Mouse (Mus musculus): ENCODE results near the gene Pdcd1lg2. TPM values are rescaled to one million over a fixed set of nuclear protein-coding genes. Genes with fewer than 3 reads are reported as not detected.

Pdcd1lg2 gene
- total RNA-seq, 1 experiment = not detected

- H3K36me3 ChIP-seq (ENCODE audit: control insufficient read depth, insufficient read depth, low read length, poor library complexity, severe bottlenecking) = no peaks in the 10 kb centered on the region
- H3K4me3 ChIP-seq (ENCODE audit: insufficient read depth in 1 of 2, low read depth in 1 of 2, low read length in 2 of 2, poor library complexity in 1 of 2, severe bottlenecking in 1 of 2) = no peak overlapping the region
- in situ Hi-C loops (cut with MboI; ENCODE audit: low sequenced_read_pairs in 2 of 2, unreplicated experiment in 2 of 2) = no loop called here
- no peak overlapping the region for H3K9ac ChIP-seq (ENCODE audit: insufficient read depth, low read depth, low read length, poor library complexity, severe bottlenecking)
- no peak overlapping the region for H3K27ac ChIP-seq (ENCODE audit: insufficient read depth, low read depth, low read length, poor library complexity, severe bottlenecking)
- H3K9me3 ChIP-seq (ENCODE audit: control insufficient read depth, insufficient read depth, low read depth, low read length) = no peaks in the 10 kb centered on the region
- no peak for DNase-seq (ENCODE audit: low read depth, low spot score)
- H3K4me1 ChIP-seq (ENCODE audit: control insufficient read depth in 2 of 2, insufficient read depth in 2 of 2, low read length in 2 of 2, poor library complexity in 1 of 2) = no peaks in the 10 kb centered on the region; a peak in 1 of 4 replicates
- no peak for TF ChIP-seq ZC3H11A (IDR thresholded peaks at IDR 0.05; ENCODE audit: borderline replicate concordance, low read depth, low read length)
- no peak for TF ChIP-seq MAFK (IDR thresholded peaks at IDR 0.05; ENCODE audit: insufficient read depth, low read depth, low read length)
- TF ChIP-seq CHD2 (IDR thresholded peaks at IDR 0.05; ENCODE audit: low read depth, low read length) = no peak
- TF ChIP-seq ZNF384 (IDR thresholded peaks at IDR 0.05; ENCODE audit: low read depth, low read length) = no peak
- no peak for TF ChIP-seq HCFC1 (IDR thresholded peaks at IDR 0.05; ENCODE audit: borderline replicate concordance, insufficient read depth, low read length)
Measured at GRCm38 (mm10) chr19:29384412-29384811, 26.3 kb upstream of the Pdcd1lg2 start.

DNA sequence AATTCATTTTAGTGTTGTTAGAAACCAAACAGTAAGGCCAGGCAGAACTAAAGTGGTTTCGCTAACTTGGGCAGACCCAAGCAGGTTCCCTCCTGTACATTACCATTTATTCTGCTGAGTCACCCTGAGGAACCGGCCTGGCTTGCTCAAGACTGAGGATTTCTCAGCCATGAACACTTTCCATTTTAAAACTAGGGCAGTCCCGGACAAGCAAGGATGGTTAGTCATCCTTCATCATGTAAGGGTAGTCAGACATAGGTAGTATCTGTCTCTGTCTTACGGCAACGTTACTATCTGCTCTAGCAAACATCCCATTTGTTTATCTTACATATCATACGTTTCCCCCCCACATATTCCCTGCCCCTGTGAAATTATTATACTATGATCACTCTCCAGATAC, 25.7 kb upstream of the Pdcd1lg2 start:
- DNase-seq (ENCODE audit: low read depth, low spot score) = no peak
- Histone ChIP-seq H3K27ac (ENCODE audit: insufficient read depth, low read depth, low read length, poor library complexity, severe bottlenecking) (no peak overlapping the region), H3K36me3 (ENCODE audit: control insufficient read depth, insufficient read depth, low read length, poor library complexity, severe bottlenecking) (no peaks in the 10 kb centered on the region), H3K9ac (ENCODE audit: insufficient read depth, low read depth, low read length, poor library complexity, severe bottlenecking) (no peak overlapping the region), H3K9me3 (ENCODE audit: control insufficient read depth, insufficient read depth, low read depth, low read length) (no peaks in the 10 kb centered on the region), H3K4me1 (ENCODE audit: control insufficient read depth in 2 of 2, insufficient read depth in 2 of 2, low read length in 2 of 2, poor library complexity in 1 of 2) (no peaks in the 10 kb centered on the region; a peak in 1 of 4 replicates), H3K4me3 (ENCODE audit: insufficient read depth in 1 of 2, low read depth in 1 of 2, low read length in 2 of 2, poor library complexity in 1 of 2, severe bottlenecking in 1 of 2) (no peak overlapping the region)
- TF ChIP-seq MAFK (IDR thresholded peaks at IDR 0.05; ENCODE audit: insufficient read depth, low read depth, low read length) = peak; percentile 77
- TF ChIP-seq CHD2 (IDR thresholded peaks at IDR 0.05; ENCODE audit: low read depth, low read length) = no peak
- TF ChIP-seq ZNF384 (IDR thresholded peaks at IDR 0.05; ENCODE audit: low read depth, low read length) = no peak
- in situ Hi-C loops (cut with MboI; ENCODE audit: low sequenced_read_pairs in 2 of 2, unreplicated experiment in 2 of 2) = no loop called here

DNA sequence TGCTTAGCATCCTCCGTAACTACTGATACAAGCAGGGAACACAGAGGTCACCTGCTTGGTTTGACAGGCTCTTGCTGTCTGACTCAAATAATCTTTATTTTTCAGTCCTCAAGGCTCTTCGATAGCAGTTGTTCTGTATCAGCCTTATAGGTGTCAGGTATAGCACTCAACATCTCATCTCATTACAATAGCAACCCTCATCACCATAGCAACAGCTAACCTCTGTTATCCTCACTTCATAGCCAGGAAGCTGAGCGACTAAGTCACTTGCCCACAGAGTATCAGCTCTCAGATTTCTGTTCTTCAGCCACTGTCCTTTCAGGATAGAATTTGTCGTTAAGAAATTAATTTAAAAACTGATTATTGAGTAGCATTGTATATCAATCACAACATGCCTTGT, 24.9 kb upstream of the Pdcd1lg2 start:
- H3K4me1 ChIP-seq (ENCODE audit: control insufficient read depth in 2 of 2, insufficient read depth in 2 of 2, low read length in 2 of 2, poor library complexity in 1 of 2) = no peaks in the 10 kb centered on the region; a peak in 1 of 4 replicates
- no peaks in the 10 kb centered on the region for H3K36me3 ChIP-seq (ENCODE audit: control insufficient read depth, insufficient read depth, low read length, poor library complexity, severe bottlenecking)
- H3K4me3 ChIP-seq (ENCODE audit: insufficient read depth in 1 of 2, low read depth in 1 of 2, low read length in 2 of 2, poor library complexity in 1 of 2, severe bottlenecking in 1 of 2) = no peak overlapping the region
- no peak overlapping the region for H3K9ac ChIP-seq (ENCODE audit: insufficient read depth, low read depth, low read length, poor library complexity, severe bottlenecking)
- no peaks in the 10 kb centered on the region for H3K9me3 ChIP-seq (ENCODE audit: control insufficient read depth, insufficient read depth, low read depth, low read length)
- DNase-seq (ENCODE audit: low read depth, low spot score) = no peak
- TF ChIP-seq ZNF384 (IDR thresholded peaks at IDR 0.05; ENCODE audit: low read depth, low read length) (no peak), MAFK (IDR thresholded peaks at IDR 0.05; ENCODE audit: insufficient read depth, low read depth, low read length) (no peak), HCFC1 (IDR thresholded peaks at IDR 0.05; ENCODE audit: borderline replicate concordance, insufficient read depth, low read length) (no peak), CHD2 (IDR thresholded peaks at IDR 0.05; ENCODE audit: low read depth, low read length) (no peak), ZC3H11A (IDR thresholded peaks at IDR 0.05; ENCODE audit: borderline replicate concordance, low read depth, low read length) (no peak)
- in situ Hi-C loops (cut with MboI; ENCODE audit: low sequenced_read_pairs in 2 of 2, unreplicated experiment in 2 of 2) = no loop called here
- H3K27ac ChIP-seq (ENCODE audit: insufficient read depth, low read depth, low read length, poor library complexity, severe bottlenecking) = no peak overlapping the region

GRCm38 (mm10) chr19:29388818-29389217, 21.9 kb upstream of the Pdcd1lg2 start:
- DNase-seq (ENCODE audit: low read depth, low spot score) = no peak
- H3K9ac ChIP-seq (ENCODE audit: insufficient read depth, low read depth, low read length, poor library complexity, severe bottlenecking) = no peak overlapping the region
- in situ Hi-C loops (cut with MboI; ENCODE audit: low sequenced_read_pairs in 2 of 2, unreplicated experiment in 2 of 2) = no loop called here
- no peak overlapping the region for H3K4me3 ChIP-seq (ENCODE audit: insufficient read depth in 1 of 2, low read depth in 1 of 2, low read length in 2 of 2, poor library complexity in 1 of 2, severe bottlenecking in 1 of 2)
- H3K27ac ChIP-seq (ENCODE audit: insufficient read depth, low read depth, low read length, poor library complexity, severe bottlenecking) = no peak overlapping the region
- H3K9me3 ChIP-seq (ENCODE audit: control insufficient read depth, insufficient read depth, low read depth, low read length) = no peaks in the 10 kb centered on the region
- no peaks in the 10 kb centered on the region; a peak in 1 of 4 replicates for H3K4me1 ChIP-seq (ENCODE audit: control insufficient read depth in 2 of 2, insufficient read depth in 2 of 2, low read length in 2 of 2, poor library complexity in 1 of 2)
- H3K36me3 ChIP-seq (ENCODE audit: control insufficient read depth, insufficient read depth, low read length, poor library complexity, severe bottlenecking) = no peaks in the 10 kb centered on the region
- TF ChIP-seq ZC3H11A (IDR thresholded peaks at IDR 0.05; ENCODE audit: borderline replicate concordance, low read depth, low read length) (no peak), ZNF384 (IDR thresholded peaks at IDR 0.05; ENCODE audit: low read depth, low read length) (no peak), HCFC1 (IDR thresholded peaks at IDR 0.05; ENCODE audit: borderline replicate concordance, insufficient read depth, low read length) (no peak), MAFK (IDR thresholded peaks at IDR 0.05; ENCODE audit: insufficient read depth, low read depth, low read length) (no peak), CHD2 (IDR thresholded peaks at IDR 0.05; ENCODE audit: low read depth, low read length) (no peak)

DNA sequence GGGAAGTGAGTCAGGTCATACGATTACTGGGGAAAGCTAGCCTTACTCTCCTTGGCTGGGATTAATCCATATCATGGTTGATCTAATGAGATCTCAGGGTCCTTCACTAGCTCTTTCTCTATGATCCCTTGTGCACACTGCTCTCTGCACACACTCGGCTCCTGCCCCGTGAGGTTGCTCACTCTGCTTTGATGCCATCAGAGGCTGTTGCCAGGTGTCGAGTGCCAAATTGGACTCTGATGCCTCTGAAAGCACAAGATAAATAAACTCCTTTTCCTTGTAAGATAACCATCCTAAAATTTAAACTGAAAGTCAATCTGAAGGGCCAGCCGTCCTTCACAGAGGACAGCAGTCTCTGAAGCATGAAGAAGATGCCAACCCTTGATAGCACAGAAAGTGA, 20.2 kb upstream of the Pdcd1lg2 start:
- Histone ChIP-seq H3K36me3 (ENCODE audit: control insufficient read depth, insufficient read depth, low read length, poor library complexity, severe bottlenecking) (no peaks in the 10 kb centered on the region), H3K27ac (ENCODE audit: insufficient read depth, low read depth, low read length, poor library complexity, severe bottlenecking) (no peak overlapping the region), H3K9me3 (ENCODE audit: control insufficient read depth, insufficient read depth, low read depth, low read length) (no peaks in the 10 kb centered on the region), H3K4me3 (ENCODE audit: insufficient read depth in 1 of 2, low read depth in 1 of 2, low read length in 2 of 2, poor library complexity in 1 of 2, severe bottlenecking in 1 of 2) (no peak overlapping the region), H3K4me1 (ENCODE audit: control insufficient read depth in 2 of 2, insufficient read depth in 2 of 2, low read length in 2 of 2, poor library complexity in 1 of 2) (no peaks in the 10 kb centered on the region), H3K9ac (ENCODE audit: insufficient read depth, low read depth, low read length, poor library complexity, severe bottlenecking) (no peak overlapping the region)
- DNase-seq (ENCODE audit: low read depth, low spot score) = no peak
- no peak for TF ChIP-seq HCFC1 (IDR thresholded peaks at IDR 0.05; ENCODE audit: borderline replicate concordance, insufficient read depth, low read length)
- TF ChIP-seq ZNF384 (IDR thresholded peaks at IDR 0.05; ENCODE audit: low read depth, low read length) = no peak
- no peak for TF ChIP-seq CHD2 (IDR thresholded peaks at IDR 0.05; ENCODE audit: low read depth, low read length)
- no peak for TF ChIP-seq MAFK (IDR thresholded peaks at IDR 0.05; ENCODE audit: insufficient read depth, low read depth, low read length)
- no peak for TF ChIP-seq ZC3H11A (IDR thresholded peaks at IDR 0.05; ENCODE audit: borderline replicate concordance, low read depth, low read length)
- in situ Hi-C loops (cut with MboI; ENCODE audit: low sequenced_read_pairs in 2 of 2, unreplicated experiment in 2 of 2) = no loop called here

All from ES-E14 (cell line).